Mouse (Mus musculus) limb, embryonic 10.5 days (tissue): ENCODE data around the gene 1600002K03Rik. TPM values are rescaled to one million over a fixed set of nuclear protein-coding genes. Genes with fewer than 3 reads are reported as not detected.
"Not testable (repeated sequence)": the region's sequence is repeated elsewhere in the genome, so short reads cannot be mapped to it uniquely, and the experiment has no call there.

Experiments
- DNase-seq: peaks from one replicate; pipeline ENCODE4 v3.0.0-alpha.2; 2017; ENCODE audit warnings: low spot score
- H3K27ac ChIP-seq: fragments of 300-500 bp; sonication (generic); 2 replicates; pipeline ENCODE4 v1.5.1; 2016; ENCODE audit warnings: mild to moderate bottlenecking
- H3K27me3 ChIP-seq: fragments of 300-500 bp; sonication (generic); 2 replicates; pipeline ENCODE4 v1.6.1; 2016; ENCODE audit warnings: low read depth, mild to moderate bottlenecking; ENCODE audit not compliant: poor library complexity, severe bottlenecking
- H3K36me3 ChIP-seq: fragments of 300-500 bp; sonication (generic); 2 replicates; pipeline ENCODE4 v1.6.1; 2016; ENCODE audit warnings: mild to moderate bottlenecking, moderate library complexity
- H3K4me1 ChIP-seq: fragments of 300-500 bp; sonication (generic); 2 replicates; pipeline ENCODE4 v1.6.1; 2016
- H3K4me3 ChIP-seq: fragments of 300-500 bp; sonication (generic); 2 replicates; pipeline ENCODE4 v1.5.1; 2016; ENCODE audit warnings: mild to moderate bottlenecking, moderate library complexity
- H3K9me3 ChIP-seq: fragments of 300-500 bp; sonication (generic); replicated peaks from 2 replicates; pipeline ENCODE4 v1.6.1; 2016; ENCODE audit warnings: mild to moderate bottlenecking
- WGBS: fragments of 180-500 bp; shearing (Covaris S2); methylation state at CpG from one replicate; pipeline ENCODE4 v1.1.7; 2016; 5-methylcytosine and 5-hydroxymethylcytosine counted together
- polyA plus RNA-seq: library from polyadenylated mRNA; unstranded; fragments of >200 nt; fragmentation: Nextera tagmentation; extraction: Ambion mirVana; gene quantifications from 2 replicates; pipeline ENCODE4 v1.2.1, GENCODE M21; 2016

Gene 1600002K03Rik
- polyA plus RNA-seq, 1 experiment from 2014 or later, result 8.7 TPM

DNA sequence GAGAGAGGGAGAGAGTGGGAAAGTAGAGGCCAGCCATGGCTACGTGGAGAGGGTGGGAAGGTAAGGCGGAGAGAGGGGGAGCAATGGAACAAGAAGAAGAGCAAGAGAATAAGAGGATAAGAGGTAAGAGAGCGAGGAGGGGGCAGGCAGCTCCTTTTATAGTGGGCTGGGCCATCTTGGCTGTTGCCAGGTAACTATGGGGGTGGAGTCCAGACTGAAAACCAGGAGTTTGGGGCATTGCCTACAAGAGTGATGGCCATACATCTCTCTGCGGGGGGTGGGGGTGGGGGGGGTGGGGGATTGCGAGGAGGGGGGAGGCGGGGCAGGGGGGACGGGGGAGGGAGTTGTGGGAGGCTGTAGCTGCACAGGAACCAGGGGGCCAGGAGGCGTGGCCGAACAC, 47.9 kb downstream of the 1600002K03Rik start:
- Histone ChIP-seq H3K9me3 (no peaks in the 10 kb centered on the region), H3K4me1 (peaks cover 26% of the 10 kb centered on the region), H3K4me3 (no peak overlapping the region), H3K36me3 (no peaks in the 10 kb centered on the region), H3K27ac (peak overlapping the region; percentile 25; the same call in 1 of the 2 replicates), H3K27me3 (peaks cover 7% of the 10 kb centered on the region; the same call in 1 of the 2 replicates)
- WGBS, result 33% methylated on average over 7 of the region's 9 CpGs
- no peak for DNase-seq

DNA sequence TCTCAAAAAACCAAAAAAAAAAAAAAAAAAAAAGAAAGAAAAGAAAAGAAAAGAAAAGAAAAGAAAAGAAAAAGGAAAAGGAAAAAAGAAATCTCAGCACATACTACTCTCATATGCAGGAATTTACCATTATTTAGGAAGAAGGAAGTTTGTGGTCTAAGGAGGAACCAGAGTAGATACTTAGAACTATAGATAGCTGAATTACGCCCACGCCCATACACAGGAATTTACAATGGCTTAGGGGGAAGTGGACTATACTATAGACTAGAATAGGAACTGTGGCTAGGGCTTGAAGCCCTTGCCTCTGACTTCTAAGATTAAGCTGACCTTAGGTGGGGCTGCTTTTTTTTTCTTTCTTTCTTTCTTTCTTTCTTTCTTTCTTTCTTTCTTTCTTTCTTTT, 50.4 kb downstream of the 1600002K03Rik start:
- DNase-seq, H3K27ac ChIP-seq, H3K27me3 ChIP-seq, H3K36me3 ChIP-seq, H3K4me3 ChIP-seq, H3K9me3 ChIP-seq: not testable (repeated sequence)
- H3K4me1 ChIP-seq, result peaks cover 44% of the 10 kb centered on the region
- WGBS, result 99% methylated on average over 2 of the region's 2 CpGs

Other genes with a start within 250 kb of the 1600002K03Rik start
- 18.2 and 29.4 TPM in 2 replicates for gene Arid3a, start 245.9 kb upstream of the 1600002K03Rik start, polyA plus RNA-seq
- gene Wdr18, start 212.8 kb upstream of the 1600002K03Rik start, polyA plus RNA-seq, result 174 and 201 TPM in 2 replicates
- 0.28 and 0.40 TPM in 2 replicates for gene Grin3b, start 202.2 kb upstream of the 1600002K03Rik start, polyA plus RNA-seq
- gene Tmem259, start 188.6 kb upstream of the 1600002K03Rik start, polyA plus RNA-seq, result 14.9 and 16.4 TPM in 2 replicates
- 261 and 301 TPM in 2 replicates for gene Cnn2, start 184.4 kb upstream of the 1600002K03Rik start, polyA plus RNA-seq
- 2.0 and 2.3 TPM in 2 replicates for gene Abca7, start 176.4 kb upstream of the 1600002K03Rik start, polyA plus RNA-seq
- 14.9 and 15.5 TPM in 2 replicates for gene Arhgap45, start 156.3 kb upstream of the 1600002K03Rik start, polyA plus RNA-seq
- 319 and 357 TPM in 2 replicates for gene Polr2e, start 133.1 kb upstream of the 1600002K03Rik start, polyA plus RNA-seq
- 589 and 631 TPM in 2 replicates for gene Gpx4, start 125.8 kb upstream of the 1600002K03Rik start, polyA plus RNA-seq
- 17.1 and 18.4 TPM in 2 replicates for gene Sbno2, start 67.4 kb upstream of the 1600002K03Rik start, polyA plus RNA-seq
- gene Stk11, start 57.1 kb upstream of the 1600002K03Rik start, polyA plus RNA-seq, result 16.1 and 17.0 TPM in 2 replicates
- 487 and 503 TPM in 2 replicates for gene Atp5d, start 34.3 kb upstream of the 1600002K03Rik start, polyA plus RNA-seq
- 3.3 and 4.7 TPM in 2 replicates for gene Cbarp, start 32.1 kb upstream of the 1600002K03Rik start, polyA plus RNA-seq
- gene Midn, start 24.7 kb upstream of the 1600002K03Rik start, polyA plus RNA-seq, result 26.2 and 27.1 TPM in 2 replicates
- 90.7 and 129 TPM in 2 replicates for gene Cirbp, start 7.0 kb upstream of the 1600002K03Rik start, polyA plus RNA-seq
- gene Efna2, start 6.5 kb downstream of the 1600002K03Rik start, polyA plus RNA-seq, result 63.1 and 66.8 TPM in 2 replicates
- gene Mum1, start 53.5 kb downstream of the 1600002K03Rik start, polyA plus RNA-seq, result 122 and 128 TPM in 2 replicates
- 311 and 345 TPM in 2 replicates for gene Ndufs7, start 76.2 kb downstream of the 1600002K03Rik start, polyA plus RNA-seq
- 14.4 and 18.4 TPM in 2 replicates for gene Gamt, start 88.1 kb downstream of the 1600002K03Rik start, polyA plus RNA-seq
- gene Dazap1, start 88.5 kb downstream of the 1600002K03Rik start, polyA plus RNA-seq, result 61.2 and 66.2 TPM in 2 replicates
- gene Rps15, start 119.5 kb downstream of the 1600002K03Rik start, polyA plus RNA-seq, result 1,092 and 1,255 TPM in 2 replicates
- gene Apc2, start 123.0 kb downstream of the 1600002K03Rik start, polyA plus RNA-seq, result 0.90 and 2.9 TPM in 2 replicates
- gene 2310011J03Rik, start 147.6 kb downstream of the 1600002K03Rik start, polyA plus RNA-seq, result 58.2 and 60.9 TPM in 2 replicates
- 6.1 and 6.3 TPM in 2 replicates for gene Pcsk4, start 156.6 kb downstream of the 1600002K03Rik start, polyA plus RNA-seq
- 5.4 and 6.6 TPM in 2 replicates for gene Reep6, start 157.0 kb downstream of the 1600002K03Rik start, polyA plus RNA-seq
- 0.39 and 0.48 TPM in 2 replicates for gene Adamtsl5, start 175.5 kb downstream of the 1600002K03Rik start, polyA plus RNA-seq
- 0.31 and 0.48 TPM in 2 replicates for gene Plk5, start 183.5 kb downstream of the 1600002K03Rik start, polyA plus RNA-seq
- 7.2 and 7.5 TPM in 2 replicates for gene Mex3d, start 214.7 kb downstream of the 1600002K03Rik start, polyA plus RNA-seq
- gene Mbd3, start 226.6 kb downstream of the 1600002K03Rik start, polyA plus RNA-seq, result 453 and 469 TPM in 2 replicates
- gene Uqcr11, start 233.9 kb downstream of the 1600002K03Rik start, polyA plus RNA-seq, result 651 and 677 TPM in 2 replicates